8 mouse cellular contexts compared by ENCODE assay signal in the genomic region with DNA sequence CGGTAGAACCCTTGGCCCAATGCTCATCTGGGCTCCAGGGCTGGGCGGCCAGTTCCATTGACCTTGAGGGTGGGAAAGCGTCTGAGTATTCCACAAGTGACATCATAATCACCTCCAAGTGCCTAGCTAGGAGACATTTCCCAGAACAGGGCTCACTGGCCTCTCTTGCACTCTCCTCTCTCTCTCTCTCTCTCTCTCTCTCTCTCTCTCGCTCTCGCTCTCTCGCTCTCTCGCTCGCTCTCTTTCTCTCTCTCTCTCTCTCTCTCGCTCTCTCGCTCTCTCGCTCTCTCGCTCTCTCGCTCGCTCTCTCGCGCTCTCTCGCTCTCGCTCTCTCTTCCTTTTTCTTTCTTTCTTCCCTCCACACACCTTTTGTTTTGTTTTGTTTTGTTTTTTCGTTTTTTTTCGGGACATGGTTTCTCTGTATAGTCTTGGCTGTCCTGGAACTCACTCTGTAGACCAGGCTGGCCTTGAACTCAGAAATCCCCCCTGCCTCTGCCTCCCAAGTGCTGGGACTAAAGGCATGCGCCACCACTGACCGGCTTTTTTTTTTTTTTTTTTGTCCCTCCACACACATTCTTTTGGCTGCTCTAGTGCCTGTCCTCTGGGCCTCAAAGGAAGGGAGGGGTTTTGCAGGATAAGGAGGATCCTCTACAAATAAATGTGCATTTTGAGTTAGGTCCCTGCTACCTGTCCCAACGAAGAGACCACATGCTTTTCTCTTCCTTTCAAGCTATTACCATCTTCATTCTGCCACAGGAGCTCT. TPM values are rescaled to one million over a fixed set of nuclear protein-coding genes. Genes with fewer than 3 reads are reported as not detected.
DNase-seq lines count a peak whose midpoint lies in the region; ATAC-seq and TF ChIP-seq lines count a peak whose summit lies in the region.

No protein-coding gene starts in this region.

- WGBS in heart, embryonic 10.5 days = 49% methylated on average over 22 of the region's 23 CpGs
- 73% methylated on average over 23 of the region's 23 CpGs for WGBS in thymus, adult 2 months
- 63% methylated on average over 23 of the region's 23 CpGs for WGBS in liver, embryonic 12.5 days (ENCODE audit: insufficient replicate concordance)

- peak overlapping the region; percentile 60 for H3K9ac ChIP-seq in liver, embryonic 12.5 days

- ATAC-seq in liver, embryonic 12.5 days = no peak

- peaks cover 20% of the 10 kb centered on the region for H3K4me1 ChIP-seq in heart, embryonic 10.5 days
- peaks cover 10% of the 10 kb centered on the region for H3K4me1 ChIP-seq in thymus, adult 2 months (replicated peaks; ENCODE audit: control insufficient read depth, insufficient read depth, low read length)
- H3K4me1 ChIP-seq in liver, embryonic 12.5 days = peaks cover 14% of the 10 kb centered on the region

- peak overlapping the region; percentile 85 for H3K4me2 ChIP-seq in liver, embryonic 12.5 days

- peaks cover 28% of the 10 kb centered on the region for H3K36me3 ChIP-seq in heart, embryonic 10.5 days
- H3K36me3 ChIP-seq in thymus, adult 2 months (ENCODE audit: control insufficient read depth, insufficient read depth, low read length) = no peaks in the 10 kb centered on the region
- peaks cover 21% of the 10 kb centered on the region for H3K36me3 ChIP-seq in liver, embryonic 12.5 days

- no peaks in the 10 kb centered on the region for H3K9me3 ChIP-seq in heart, embryonic 10.5 days
- H3K9me3 ChIP-seq in liver, embryonic 12.5 days (replicated peaks) = no peaks in the 10 kb centered on the region

- no peak for TF ChIP-seq POLR2A in thymus, adult 2 months (IDR thresholded peaks at IDR 0.05; ENCODE audit: control insufficient read depth, extremely low read depth, insufficient read depth, low read length, poor library complexity)

- no peaks in the 10 kb centered on the region for H3K27me3 ChIP-seq in heart, embryonic 10.5 days (ENCODE audit: insufficient read depth, poor library complexity, severe bottlenecking)
- H3K27me3 ChIP-seq in thymus, adult 2 months (ENCODE audit: control insufficient read depth, insufficient read depth, low read length) = no peaks in the 10 kb centered on the region; the same call in 1 of the 2 replicates
- H3K27me3 ChIP-seq in liver, embryonic 12.5 days (replicated peaks) = peaks cover 34% of the 10 kb centered on the region

- H3K27ac ChIP-seq in heart, embryonic 10.5 days = peak overlapping the region; percentile 85
- no peak overlapping the region for H3K27ac ChIP-seq in thymus, adult 2 months (ENCODE audit: control insufficient read depth, insufficient read depth, low read length)
- H3K27ac ChIP-seq in liver, embryonic 12.5 days = no peak overlapping the region

- intact Hi-C loops in heart, postnatal 14 days (cut with DNase I) = no loop called here

- no peak for TF ChIP-seq CTCF in thymus, adult 2 months (IDR thresholded peaks at IDR 0.05; ENCODE audit: borderline replicate concordance, control insufficient read depth, extremely low read depth, insufficient read depth, low read length, poor library complexity)

- H3K4me3 ChIP-seq in heart, embryonic 10.5 days = peak overlapping the region; percentile 59
- H3K4me3 ChIP-seq in thymus, adult 2 months (ENCODE audit: control insufficient read depth, insufficient read depth, low read length) = peak overlapping the region; percentile 53
- H3K4me3 ChIP-seq in liver, embryonic 12.5 days = peak overlapping the region; percentile 65

- no peak for DNase-seq in heart, embryonic 10.5 days (ENCODE audit: low spot score)
- no peak for DNase-seq in heart, postnatal 14 days
- DNase-seq in thymus, adult 2 months = no peak
- DNase-seq in thymus, postnatal 4 days = no peak
- no peak for DNase-seq in cerebellum, adult 11-12 months
- no peak for DNase-seq in layer of hippocampus, postnatal 25 days (ENCODE audit: extremely low spot score in 1 of 2, low spot score in 1 of 2)
- DNase-seq in right cerebral cortex, postnatal 36 days (ENCODE audit: low spot score in 2 of 2) = no peak

RNA-seq across cellular contexts. Expression of gene Proca1, which starts 2.1 kb away (rescaled TPM):
- 2.9 and 3.3 TPM in 2 replicates for polyA plus RNA-seq in heart, embryonic 10.5 days (2016; fragmentation: Nextera tagmentation; extraction: Ambion mirVana)
- 1 to 10 TPM in 1 of 2 experiments, under 1 TPM in 1; 0.76 to 2.6 TPM for total RNA-seq in heart, postnatal 14 days (2021)
- polyA plus RNA-seq in thymus, adult 2 months (2012; rRNA removed) = 0.23 and 0.66 TPM in 2 replicates
- polyA plus RNA-seq in liver, embryonic 12.5 days (2016; fragmentation: Nextera tagmentation; extraction: Ambion mirVana) = 0.31 and 0.63 TPM in 2 replicates
- total RNA-seq in layer of hippocampus, postnatal 25 days (2021) = 1 to 10 TPM; 5.0 to 5.4 TPM

RNA-seq across cellular contexts. Expression of gene Rab34, which starts 7.1 kb away (rescaled TPM):
- 63.2 and 88.1 TPM in 2 replicates for polyA plus RNA-seq in heart, embryonic 10.5 days (2016; fragmentation: Nextera tagmentation; extraction: Ambion mirVana)
- total RNA-seq in heart, postnatal 14 days (2021) = 10 to 100 TPM; 14.2 to 17.8 TPM
- 15.4 and 18.5 TPM in 2 replicates for polyA plus RNA-seq in thymus, adult 2 months (2012; rRNA removed)
- 20.3 and 24.0 TPM in 2 replicates for polyA plus RNA-seq in liver, embryonic 12.5 days (2016; fragmentation: Nextera tagmentation; extraction: Ambion mirVana)
- total RNA-seq in layer of hippocampus, postnatal 25 days (2021) = 10 to 100 TPM; 26.1 to 37.3 TPM

RNA-seq across cellular contexts. Expression of gene Rpl23a, which starts 11.9 kb away (rescaled TPM):
- 863 and 999 TPM in 2 replicates for polyA plus RNA-seq in heart, embryonic 10.5 days (2016; fragmentation: Nextera tagmentation; extraction: Ambion mirVana)
- 100 to 1,000 TPM; 776 to 812 TPM for total RNA-seq in heart, postnatal 14 days (2021)
- polyA plus RNA-seq in thymus, adult 2 months (2012; rRNA removed) = 193 and 312 TPM in 2 replicates
- polyA plus RNA-seq in liver, embryonic 12.5 days (2016; fragmentation: Nextera tagmentation; extraction: Ambion mirVana) = 1,112 and 1,156 TPM in 2 replicates
- 100 to 1,000 TPM; 678 to 771 TPM for total RNA-seq in layer of hippocampus, postnatal 25 days (2021)

RNA-seq across cellular contexts. Expression of gene Tlcd1, which starts 18.8 kb away (rescaled TPM):
- 16.9 and 18.7 TPM in 2 replicates for polyA plus RNA-seq in heart, embryonic 10.5 days (2016; fragmentation: Nextera tagmentation; extraction: Ambion mirVana)
- total RNA-seq in heart, postnatal 14 days (2021) = 1 to 10 TPM; 6.5 to 7.6 TPM
- polyA plus RNA-seq in thymus, adult 2 months (2012; rRNA removed) = 30.0 and 33.1 TPM in 2 replicates
- 62.6 and 67.1 TPM in 2 replicates for polyA plus RNA-seq in liver, embryonic 12.5 days (2016; fragmentation: Nextera tagmentation; extraction: Ambion mirVana)
- total RNA-seq in layer of hippocampus, postnatal 25 days (2021) = 10 to 100 TPM; 23.8 to 29.7 TPM

RNA-seq across cellular contexts. Expression of gene Nek8, which starts 18.8 kb away (rescaled TPM):
- 15.3 and 16.5 TPM in 2 replicates for polyA plus RNA-seq in heart, embryonic 10.5 days (2016; fragmentation: Nextera tagmentation; extraction: Ambion mirVana)
- 1 to 10 TPM; 4.8 to 6.2 TPM for total RNA-seq in heart, postnatal 14 days (2021)
- polyA plus RNA-seq in thymus, adult 2 months (2012; rRNA removed) = 27.0 and 27.4 TPM in 2 replicates
- 12.2 and 13.7 TPM in 2 replicates for polyA plus RNA-seq in liver, embryonic 12.5 days (2016; fragmentation: Nextera tagmentation; extraction: Ambion mirVana)
- total RNA-seq in layer of hippocampus, postnatal 25 days (2021) = 1 to 10 TPM; 3.1 to 3.3 TPM
